Mouse (Mus musculus): ENCODE data around the gene Aifm1. TPM values are rescaled to one million over a fixed set of nuclear protein-coding genes. Genes with fewer than 3 reads are reported as not detected.

The Aifm1 gene
- polyA plus RNA-seq, 1 experiment: 36.7 TPM

DNA sequence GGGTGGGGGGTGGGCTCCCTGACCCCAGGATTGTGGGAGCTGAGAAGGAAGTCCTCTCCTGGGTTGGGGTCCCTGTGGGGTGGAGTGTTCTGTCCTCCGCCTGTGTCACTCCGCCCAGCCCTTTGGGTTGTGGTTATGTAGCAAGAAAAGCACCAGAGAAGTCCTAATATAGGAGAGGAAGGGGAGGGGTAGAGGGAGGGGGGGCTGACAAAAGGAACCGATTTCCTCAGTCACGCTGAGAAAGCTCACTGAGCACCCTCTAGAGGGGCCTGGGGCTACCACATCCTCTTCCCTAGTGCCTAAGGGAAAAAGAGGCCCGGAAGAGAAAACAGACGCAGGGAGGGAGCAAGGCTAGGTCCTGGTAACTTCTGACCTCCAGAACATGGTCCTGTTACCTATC is 83.8 kb downstream of the Aifm1 start:
- TF ChIP-seq POLR2A (IDR thresholded peaks at IDR 0.05; ENCODE audit: borderline replicate concordance, insufficient read depth, low read length): no peak
- TF ChIP-seq CTCF (IDR thresholded peaks at IDR 0.05; ENCODE audit: borderline replicate concordance, insufficient read depth, low read depth, low read length): no peak
- Histone ChIP-seq H3K4me1 (ENCODE audit: control insufficient read depth, insufficient read depth, low read length) (no peaks in the 10 kb centered on the region; the same call in 1 of the 2 replicates), H3K27me3 (ENCODE audit: control insufficient read depth, insufficient read depth, low read length) (no peaks in the 10 kb centered on the region), H3K27ac (ENCODE audit: insufficient read depth, low read length) (no peak overlapping the region), H3K4me3 (replicated peaks; ENCODE audit: insufficient read depth, low read depth, low read length) (no peak overlapping the region)
- 60% methylated on average over 6 of the region's 6 CpGs for WGBS
- DNase-seq: no peak

DNA sequence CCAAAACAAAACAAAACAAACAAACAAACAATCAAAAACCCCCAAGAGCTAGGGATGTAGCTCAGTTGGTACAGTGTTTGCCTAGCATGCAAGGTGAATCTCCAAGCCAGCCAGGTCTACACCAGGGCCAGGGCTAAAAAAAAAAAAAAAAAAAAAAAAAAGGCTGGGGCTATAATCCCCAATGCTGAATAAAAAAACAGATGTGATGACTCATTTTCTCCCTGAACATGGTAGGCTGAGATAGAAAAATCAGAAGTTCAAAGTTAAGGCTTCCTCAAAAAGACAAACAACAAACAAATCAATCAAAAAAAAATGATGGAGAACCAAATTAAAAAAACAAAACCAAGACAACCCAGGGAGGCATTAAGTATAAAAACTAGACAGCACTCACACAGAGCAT is 84.3 kb downstream of the Aifm1 start:
- TF ChIP-seq POLR2A (IDR thresholded peaks at IDR 0.05; ENCODE audit: borderline replicate concordance, insufficient read depth, low read length) (no peak), CTCF (IDR thresholded peaks at IDR 0.05; ENCODE audit: borderline replicate concordance, insufficient read depth, low read depth, low read length) (no peak)
- no peak for DNase-seq
- no peak overlapping the region for H3K27ac ChIP-seq (ENCODE audit: insufficient read depth, low read length)
- no peak overlapping the region for H3K4me3 ChIP-seq (replicated peaks; ENCODE audit: insufficient read depth, low read depth, low read length)
- no peaks in the 10 kb centered on the region; the same call in 1 of the 2 replicates for H3K4me1 ChIP-seq (ENCODE audit: control insufficient read depth, insufficient read depth, low read length)
- no peaks in the 10 kb centered on the region for H3K27me3 ChIP-seq (ENCODE audit: control insufficient read depth, insufficient read depth, low read length)

DNA sequence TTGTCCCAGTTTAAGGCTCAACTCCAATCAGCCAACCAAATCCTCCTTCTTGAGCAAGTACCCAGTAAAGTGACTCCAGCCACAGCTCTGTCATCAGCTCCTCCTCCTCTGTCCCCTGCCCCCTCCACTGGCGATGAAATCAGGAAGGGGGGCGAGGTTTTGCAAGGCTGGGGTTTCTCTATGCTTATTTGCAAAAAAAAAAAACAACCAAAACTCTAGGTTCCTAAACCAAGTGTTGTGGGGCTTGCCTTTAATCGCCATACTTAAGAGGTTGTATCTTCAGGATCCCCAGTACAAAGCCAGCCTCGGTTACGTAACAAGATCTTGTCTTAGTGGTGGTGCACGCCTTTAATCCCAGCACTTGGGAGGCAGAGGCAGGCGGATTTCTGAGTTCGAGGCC is 84.7 kb downstream of the Aifm1 start:
- Histone ChIP-seq H3K4me1 (ENCODE audit: control insufficient read depth, insufficient read depth, low read length) (no peaks in the 10 kb centered on the region; the same call in 1 of the 2 replicates), H3K4me3 (replicated peaks; ENCODE audit: insufficient read depth, low read depth, low read length) (no peak overlapping the region), H3K27ac (ENCODE audit: insufficient read depth, low read length) (no peak overlapping the region), H3K27me3 (ENCODE audit: control insufficient read depth, insufficient read depth, low read length) (no peaks in the 10 kb centered on the region)
- TF ChIP-seq POLR2A (IDR thresholded peaks at IDR 0.05; ENCODE audit: borderline replicate concordance, insufficient read depth, low read length) (no peak), CTCF (IDR thresholded peaks at IDR 0.05; ENCODE audit: borderline replicate concordance, insufficient read depth, low read depth, low read length) (no peak)
- no peak for DNase-seq
- 89% methylated on average over 8 of the region's 8 CpGs for WGBS

DNA sequence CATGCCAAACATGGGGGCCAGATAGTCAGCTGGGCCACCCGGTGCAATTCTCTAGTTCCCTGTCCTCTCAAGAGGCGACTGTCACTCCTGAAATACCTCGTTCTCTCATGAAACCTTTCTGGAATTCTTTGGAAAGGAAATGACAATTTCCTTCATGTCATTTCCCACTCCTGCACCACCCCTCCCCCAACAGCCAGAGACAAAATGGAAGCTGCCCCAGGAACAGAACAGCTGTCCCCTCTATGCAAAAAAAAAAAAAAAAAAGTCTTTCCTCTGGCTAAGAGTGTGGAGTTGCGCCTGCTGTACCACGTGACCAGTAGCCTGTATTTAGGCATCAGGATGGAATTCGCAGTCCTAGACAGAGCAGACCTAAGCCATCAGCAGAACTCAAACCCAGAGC is 85.1 kb downstream of the Aifm1 start:
- Histone ChIP-seq H3K4me1 (ENCODE audit: control insufficient read depth, insufficient read depth, low read length) (no peaks in the 10 kb centered on the region), H3K27me3 (ENCODE audit: control insufficient read depth, insufficient read depth, low read length) (no peaks in the 10 kb centered on the region), H3K27ac (ENCODE audit: insufficient read depth, low read length) (no peak overlapping the region), H3K4me3 (replicated peaks; ENCODE audit: insufficient read depth, low read depth, low read length) (no peak overlapping the region)
- TF ChIP-seq CTCF (IDR thresholded peaks at IDR 0.05; ENCODE audit: borderline replicate concordance, insufficient read depth, low read depth, low read length) (no peak), POLR2A (IDR thresholded peaks at IDR 0.05; ENCODE audit: borderline replicate concordance, insufficient read depth, low read length) (no peak)
- 79% methylated on average over 6 of the region's 6 CpGs for WGBS
- DNase-seq: no peak

DNA sequence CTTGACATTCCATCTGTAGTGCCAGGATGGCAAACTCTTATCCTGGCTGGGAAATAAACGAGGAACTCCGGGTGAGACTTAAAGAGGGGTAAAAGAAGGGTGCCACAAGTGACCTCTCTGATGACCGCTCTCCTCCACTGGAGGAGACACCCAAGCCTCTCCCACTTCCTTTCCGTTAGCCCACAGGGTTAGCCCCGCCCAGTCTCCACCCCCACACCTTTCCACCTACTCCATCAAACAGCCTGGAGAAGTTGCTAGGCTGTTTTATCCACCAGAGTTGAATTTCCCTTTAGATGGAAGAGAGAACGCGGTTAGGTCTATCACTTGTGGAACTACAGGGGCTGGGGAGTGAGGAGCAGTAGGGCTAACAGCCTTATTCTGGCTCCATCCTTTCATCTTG is 88.1 kb downstream of the Aifm1 start:
- no peak for DNase-seq
- H3K4me1 ChIP-seq (ENCODE audit: control insufficient read depth, insufficient read depth, low read length): no peaks in the 10 kb centered on the region
- TF ChIP-seq CTCF (IDR thresholded peaks at IDR 0.05; ENCODE audit: borderline replicate concordance, insufficient read depth, low read depth, low read length) (no peak), POLR2A (IDR thresholded peaks at IDR 0.05; ENCODE audit: borderline replicate concordance, insufficient read depth, low read length) (no peak)
- H3K27me3 ChIP-seq (ENCODE audit: control insufficient read depth, insufficient read depth, low read length): no peaks in the 10 kb centered on the region
- H3K27ac ChIP-seq (ENCODE audit: insufficient read depth, low read length): no peak overlapping the region
- 83% methylated on average over 7 of the region's 7 CpGs for WGBS
- H3K4me3 ChIP-seq (replicated peaks; ENCODE audit: insufficient read depth, low read depth, low read length): no peak overlapping the region

Other genes with a start within 250 kb of the Aifm1 start
- gene Bcorl1, start 172.2 kb downstream of the Aifm1 start, polyA plus RNA-seq (2012; rRNA removed): 6.7 and 7.7 TPM in 2 replicates
- 0.36 and 0.38 TPM in 2 replicates for gene Elf4, start 50.4 kb downstream of the Aifm1 start, polyA plus RNA-seq (2012; rRNA removed)
- gene Rab33a, start 5.7 kb upstream of the Aifm1 start, polyA plus RNA-seq (2012; rRNA removed): 52.6 and 55.0 TPM in 2 replicates
- gene Zfp280c, start 80.9 kb upstream of the Aifm1 start, polyA plus RNA-seq (2012; rRNA removed): 26.6 and 27.9 TPM in 2 replicates
- gene Slc25a14, start 109.8 kb upstream of the Aifm1 start, polyA plus RNA-seq (2012; rRNA removed): 33.4 and 34.7 TPM in 2 replicates
- gene Gpr119, start 160.9 kb upstream of the Aifm1 start, polyA plus RNA-seq (2012; rRNA removed): 0.03 TPM in 1 of 2 replicates, not detected in the other
- gene Rbmx2, start 181.4 kb upstream of the Aifm1 start, polyA plus RNA-seq (2012; rRNA removed): 9.4 and 9.5 TPM in 2 replicates

All from cerebellum, adult 2 months (tissue).